Mouse (Mus musculus): ENCODE results near the gene Gpi1.

DNA sequence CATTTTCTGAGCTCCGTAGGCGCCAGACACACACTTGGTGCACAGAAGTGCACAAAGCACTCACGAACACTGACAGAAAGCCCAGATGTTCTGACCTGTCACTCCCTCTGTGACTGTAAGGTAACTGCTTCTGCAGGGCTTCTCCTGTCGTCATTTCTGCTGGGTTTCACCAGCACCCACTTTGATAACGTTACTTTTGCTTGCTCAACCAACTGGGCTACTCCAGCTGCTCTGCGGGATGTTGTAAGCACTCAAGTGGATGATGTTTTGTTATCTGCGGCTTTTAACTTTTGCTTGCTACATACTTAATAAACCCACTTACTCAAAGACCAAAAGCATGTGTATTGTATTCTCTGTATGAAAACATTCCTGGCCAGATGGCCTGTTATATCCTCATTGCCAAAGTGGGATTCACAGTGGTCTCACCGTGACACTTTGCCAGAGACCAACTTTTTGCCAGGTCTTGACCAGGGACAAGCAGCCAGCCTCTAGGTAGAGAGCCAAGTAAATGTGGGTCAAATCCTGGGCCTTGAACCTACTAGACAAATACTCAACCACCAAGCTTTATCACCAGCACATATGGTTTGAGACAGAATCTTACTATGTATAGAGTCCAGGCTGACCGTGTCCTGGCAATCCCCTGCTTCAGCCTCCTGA, 8.4 kb downstream of the Gpi1 start:
- TF ChIP-seq ZNF384 (IDR thresholded peaks at IDR 0.05; ENCODE audit: low read depth, low read length) (no peak), HCFC1 (IDR thresholded peaks at IDR 0.05; ENCODE audit: borderline replicate concordance, insufficient read depth, low read length) (no peak)
